Mouse (Mus musculus) midbrain, postnatal 0 days (tissue): ENCODE data around the gene Pkp4. TPM values are rescaled to one million over a fixed set of nuclear protein-coding genes. Genes with fewer than 3 reads are reported as not detected.

ENCODE experiments used
- ATAC-seq: fragments of 200-750 bp; cut with Nextera tagmentation; 2 replicates; pipeline ENCODE4 v1.8.0; 2017; ENCODE audit warnings: moderate number of reproducible peaks, mild to moderate bottlenecking, moderate TSS enrichment, moderate library complexity; ENCODE audit not compliant: low FRiP score
- DNase-seq: peaks from one replicate; pipeline ENCODE4 v3.0.0-alpha.2; 2015; ENCODE audit warnings: low spot score
- H3K27ac ChIP-seq: fragments of 300-500 bp; sonication (generic); 2 replicates; pipeline ENCODE4 v1.5.1; 2014; ENCODE audit warnings: low read depth, mild to moderate bottlenecking, low read length, mixed read lengths
- H3K27me3 ChIP-seq: fragments of 300-500 bp; sonication (generic); 2 replicates; pipeline ENCODE4 v1.6.1; 2014; ENCODE audit warnings: low read length, control low read depth, mixed read lengths; ENCODE audit not compliant: insufficient read depth
- H3K36me3 ChIP-seq: fragments of 300-500 bp; sonication (generic); 2 replicates; pipeline ENCODE4 v1.6.1; 2014; ENCODE audit warnings: low read length, control low read depth, mixed read lengths; ENCODE audit not compliant: insufficient read depth
- H3K4me1 ChIP-seq: fragments of 300-500 bp; sonication (generic); 2 replicates; pipeline ENCODE4 v1.6.1; 2014; ENCODE audit warnings: mild to moderate bottlenecking, control low read depth, antibody characterized with exemption, low read length, mixed read lengths; ENCODE audit not compliant: insufficient read depth
- H3K4me2 ChIP-seq: fragments of 300-500 bp; sonication (generic); 2 replicates; pipeline ENCODE4 v1.6.1; 2014; ENCODE audit warnings: low read depth, mild to moderate bottlenecking, low read length, mixed read lengths; ENCODE audit not compliant: poor library complexity, severe bottlenecking
- H3K4me3 ChIP-seq: fragments of 300-500 bp; sonication (generic); 2 replicates; pipeline ENCODE4 v1.5.1; 2014; ENCODE audit warnings: low read depth, mild to moderate bottlenecking, low read length, moderate library complexity
- H3K9ac ChIP-seq: fragments of 300-500 bp; sonication (generic); replicated peaks from 2 replicates; pipeline ENCODE4 v1.6.1; 2014; ENCODE audit warnings: mild to moderate bottlenecking, low read length, moderate library complexity, mixed read lengths; ENCODE audit not compliant: poor library complexity, severe bottlenecking
- H3K9me3 ChIP-seq: fragments of 300-500 bp; sonication (generic); 2 replicates; pipeline ENCODE4 v1.6.1; 2016; ENCODE audit warnings: low read length, control low read depth
- CTCF ChIP-seq: IDR thresholded peaks from 2 replicates; pipeline ENCODE4 v1.5.1; 2016; ENCODE audit warnings: antibody characterized with exemption, mild to moderate bottlenecking
- WGBS: fragments of 180-500 bp; shearing (Covaris S2); extraction: QIAGEN DNeasy Blood & Tissue Kit; methylation state at CpG from one replicate; pipeline ENCODE4 v1.1.7; 2014; 5-methylcytosine and 5-hydroxymethylcytosine counted together
- polyA plus RNA-seq: library from polyadenylated mRNA; unstranded; fragments of >200 nt; fragmentation: Nextera tagmentation; extraction: Ambion mirVana; gene quantifications from 2 replicates; pipeline ENCODE4 v1.2.1, GENCODE M21; 2015
- total RNA-seq: library from RNA; depleted of rRNA; stranded (reverse); fragments of >200 nt; gene quantifications from 2 replicates; pipeline ENCODE4 v1.2.3, GENCODE M21; 2014; rRNA removed

The Pkp4 gene
- total and polyA plus RNA-seq, 2 experiments from 2014 or later, result 21.6 to 105 TPM

GRCm38 (mm10) chr2:59396555-59396954 lies 235.9 kb downstream of the Pkp4 start:
- 83% methylated on average over 1 of the region's 1 CpGs for WGBS
- no peaks in the 10 kb centered on the region for H3K36me3 ChIP-seq
- no peak overlapping the region for H3K4me3 ChIP-seq
- no peaks in the 10 kb centered on the region for H3K9me3 ChIP-seq
- TF ChIP-seq CTCF, result no peak
- H3K4me2 ChIP-seq, result no peak overlapping the region
- no peaks in the 10 kb centered on the region for H3K4me1 ChIP-seq
- DNase-seq (no peak), ATAC-seq (no peak)
- no peak overlapping the region for H3K9ac ChIP-seq
- no peaks in the 10 kb centered on the region for H3K27me3 ChIP-seq
- no peak overlapping the region for H3K27ac ChIP-seq

- Histone ChIP-seq H3K36me3 (no peaks in the 10 kb centered on the region), H3K27me3 (no peaks in the 10 kb centered on the region), H3K9me3 (no peaks in the 10 kb centered on the region), H3K9ac (no peak overlapping the region), H3K4me2 (no peak overlapping the region), H3K4me3 (no peak overlapping the region), H3K27ac (no peak overlapping the region), H3K4me1 (no peaks in the 10 kb centered on the region)
- TF ChIP-seq CTCF, result no peak
- DNase-seq, result no peak
- ATAC-seq, result no peak
Observed at GRCm38 (mm10) chr2:59397531-59397930, 236.9 kb downstream of the Pkp4 start.

DNA sequence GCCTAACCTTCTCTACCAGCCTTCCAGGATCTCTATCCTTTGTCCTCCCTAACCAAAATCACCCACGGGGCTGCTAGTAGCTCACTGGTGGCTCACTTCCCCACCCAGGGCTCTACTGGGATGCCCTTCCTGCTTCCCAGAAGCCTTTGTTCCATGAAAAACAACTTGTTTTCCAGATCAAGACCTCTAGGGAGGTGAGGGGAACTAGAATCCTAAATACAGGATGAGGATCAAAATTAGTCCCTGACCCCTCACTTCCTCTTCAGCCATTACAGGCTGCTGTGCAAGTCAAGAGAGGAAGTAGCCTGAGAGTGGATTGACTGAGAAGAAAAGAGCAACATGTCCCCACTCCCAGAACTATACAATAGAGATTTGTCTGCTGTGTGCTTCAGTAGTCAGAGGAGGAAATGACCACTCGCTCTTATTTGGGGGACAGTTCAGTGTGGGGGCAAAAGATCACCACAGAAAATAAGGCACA lies 240.3 kb downstream of the Pkp4 start:
- Histone ChIP-seq H3K27ac (no peak overlapping the region), H3K4me2 (no peak overlapping the region), H3K4me1 (no peaks in the 10 kb centered on the region), H3K27me3 (no peaks in the 10 kb centered on the region), H3K9ac (no peak overlapping the region), H3K4me3 (no peak overlapping the region), H3K36me3 (no peaks in the 10 kb centered on the region), H3K9me3 (no peaks in the 10 kb centered on the region)
- DNase-seq, result no peak
- no peak for ATAC-seq
- no peak for TF ChIP-seq CTCF
- 70% methylated on average over 2 of the region's 2 CpGs for WGBS

- ATAC-seq (no peak), DNase-seq (no peak)
- no peaks in the 10 kb centered on the region for H3K9me3 ChIP-seq
- no peaks in the 10 kb centered on the region for H3K27me3 ChIP-seq
- H3K27ac ChIP-seq, result 0 out of 2 replicates have a peak overlapping the region, but pooled peaks have one; percentile 18
- no peak overlapping the region for H3K4me2 ChIP-seq
- no peaks in the 10 kb centered on the region for H3K36me3 ChIP-seq
- WGBS, result 81% methylated on average over 8 of the region's 8 CpGs
- H3K4me3 ChIP-seq, result no peak overlapping the region
- H3K9ac ChIP-seq, result no peak overlapping the region
- TF ChIP-seq CTCF, result no peak
- H3K4me1 ChIP-seq, result no peaks in the 10 kb centered on the region
Observed at GRCm38 (mm10) chr2:59401841-59402461, 241.3 kb downstream of the Pkp4 start.

GRCm38 (mm10) chr2:59404022-59404421 lies 243.4 kb downstream of the Pkp4 start:
- DNase-seq, result no peak
- WGBS, result 87% methylated on average over 8 of the region's 8 CpGs

More at GRCm38 (mm10) chr2:59404022-59404421, 243.4 kb downstream of the Pkp4 start:
- no peak overlapping the region for H3K27ac ChIP-seq
- H3K9ac ChIP-seq, result no peak overlapping the region
- no peak overlapping the region for H3K4me3 ChIP-seq
- no peaks in the 10 kb centered on the region for H3K9me3 ChIP-seq
- no peak for TF ChIP-seq CTCF
- no peaks in the 10 kb centered on the region for H3K4me1 ChIP-seq
- ATAC-seq, result no peak
- no peaks in the 10 kb centered on the region for H3K27me3 ChIP-seq
- no peak overlapping the region for H3K4me2 ChIP-seq
- no peaks in the 10 kb centered on the region for H3K36me3 ChIP-seq

Other genes starting within 250 kb of the Pkp4 start
- 5.3 and 6.0 TPM in 2 replicates for gene Ccdc148, start 167 bp upstream of the Pkp4 start, total RNA-seq
- 6.5 and 7.7 TPM in 2 replicates for gene Ccdc148, start 167 bp upstream of the Pkp4 start, polyA plus RNA-seq